Comparison of ENCODE assay signal across 9 mouse cellular contexts in the genomic region with DNA sequence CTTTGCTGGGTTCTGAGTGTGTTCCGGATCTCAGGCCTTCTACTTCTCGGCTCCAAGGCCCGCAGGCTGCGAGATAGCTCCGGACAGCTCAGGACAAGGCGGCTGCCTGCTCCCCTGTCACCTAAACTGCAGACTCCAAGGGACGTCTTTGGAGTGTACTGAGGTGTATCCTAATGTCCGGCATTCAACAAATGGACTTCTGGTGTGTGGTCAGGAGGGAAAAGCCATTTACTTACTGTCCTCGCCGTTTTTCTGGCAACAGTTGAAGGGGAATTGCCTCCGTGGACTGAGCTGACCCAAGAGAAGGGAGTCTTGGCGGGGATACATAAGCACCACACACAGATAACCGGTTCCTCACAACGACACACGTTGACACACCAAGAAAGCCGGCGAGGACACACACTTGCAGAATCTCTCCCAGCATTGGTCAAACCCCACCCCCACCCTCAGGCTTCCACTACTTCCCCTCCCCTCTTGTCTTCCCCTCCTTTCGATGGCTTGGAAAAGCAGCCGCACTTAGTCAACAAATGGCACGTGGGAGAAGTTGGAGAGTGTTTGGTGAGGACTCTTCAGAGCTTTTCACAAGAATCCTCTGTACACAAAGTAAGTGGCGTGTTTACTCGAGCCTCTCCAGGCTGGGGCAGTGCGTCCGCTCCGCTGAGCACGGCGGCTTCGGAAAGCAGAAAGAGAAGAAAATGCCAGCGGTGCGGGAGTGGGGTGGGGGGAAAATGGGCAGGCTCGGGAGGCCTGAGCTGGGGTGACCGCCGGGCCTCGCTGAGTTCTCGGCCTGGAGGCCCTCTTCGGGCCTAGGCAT. TPM values are rescaled to one million over a fixed set of nuclear protein-coding genes. Genes with fewer than 3 reads are reported as not detected.
DNase-seq lines count a peak whose midpoint lies in the region; ATAC-seq and TF ChIP-seq lines count a peak whose summit lies in the region.
"Had no signal": no experiment of that assay in that cellular context is flagged by ENCODE, and none has a peak within 500 bp of the region (broad histone marks: within the 10 kb centered on the region; RNA-seq: fewer than 3 reads in every experiment).

No protein-coding gene starts in this region.

- no peaks in the 10 kb centered on the region for H3K36me3 ChIP-seq in ES-Bruce4 (ENCODE audit: control insufficient read depth, insufficient read depth, low read length, poor library complexity, severe bottlenecking)
- no peaks in the 10 kb centered on the region for H3K36me3 ChIP-seq in heart, embryonic 14.5 days (ENCODE audit: control insufficient read depth, insufficient read depth, low read length)

- intact Hi-C loops in left cerebral cortex, postnatal 4 days (cut with DNase I), result loop anchor here (10.0 kb wide), 1 partner anchor 231 kb away; the partner anchor contains the start of genes Elp4 and Immp1l

- H3K4me3 ChIP-seq in ES-Bruce4 (ENCODE audit: low read depth, low read length), result peak overlapping the region; percentile 51
- peak overlapping the region; percentile 52 for H3K4me3 ChIP-seq in bone marrow macrophage, adult 2 months (ENCODE audit: insufficient read depth, low read length)
- peak overlapping the region; percentile 31 to 44 for H3K4me3 ChIP-seq in heart, embryonic 14.5 days (ENCODE audit: control insufficient read depth in 1 of 2, insufficient read depth in 1 of 2, low read depth in 1 of 2, low read length in 2 of 2)
- H3K4me3 ChIP-seq: myocyte had no signal

- no peak for TF ChIP-seq POLR2A in ES-Bruce4 (IDR thresholded peaks at IDR 0.05; ENCODE audit: insufficient read depth, low read length)
- no peak for TF ChIP-seq POLR2A in bone marrow macrophage, adult 2 months (IDR thresholded peaks at IDR 0.05; ENCODE audit: borderline replicate concordance, low read depth, low read length)

- peak overlapping the region; percentile 35 for H3K9ac ChIP-seq in ES-Bruce4 (ENCODE audit: low read depth, poor library complexity, severe bottlenecking)
- no peak overlapping the region for H3K9ac ChIP-seq in heart, embryonic 14.5 days (ENCODE audit: low read length)

- H3K9me3 ChIP-seq in ES-Bruce4 (replicated peaks; ENCODE audit: control insufficient read depth, insufficient read depth, low read length, poor library complexity, severe bottlenecking), result no peaks in the 10 kb centered on the region
- H3K9me3 ChIP-seq in heart, embryonic 14.5 days (ENCODE audit: control insufficient read depth, low read length), result no peaks in the 10 kb centered on the region

- no peak overlapping the region for H3K27ac ChIP-seq in ES-Bruce4 (ENCODE audit: insufficient read depth, low read length)
- no peak overlapping the region for H3K27ac ChIP-seq in bone marrow macrophage, adult 2 months (ENCODE audit: insufficient read depth, low read depth, low read length)
- H3K27ac ChIP-seq in heart, embryonic 14.5 days (replicated peaks in 1 of 2; ENCODE audit: control insufficient read depth in 1 of 2, insufficient read depth in 1 of 2, low read depth in 2 of 2, low read length in 2 of 2), result no peak overlapping the region

- no peak for TF ChIP-seq EP300 in ES-Bruce4 (IDR thresholded peaks at IDR 0.05; ENCODE audit: insufficient read depth, low read depth, low read length)

- TF ChIP-seq CTCF in ES-Bruce4 (IDR thresholded peaks at IDR 0.05; ENCODE audit: low read depth, low read length), result no peak
- no peak for TF ChIP-seq CTCF in bone marrow macrophage, adult 2 months (IDR thresholded peaks at IDR 0.05; ENCODE audit: low read depth, low read length)

- ATAC-seq in heart, embryonic 14.5 days (ENCODE audit: insufficient number of reproducible peaks, insufficient read depth, low FRiP score, low read depth), result no peak

- DNase-seq in lung, adult 18-20 months, result peak; percentile 73 to 80
- peak; percentile 88 for DNase-seq in retina, postnatal 1 day
- no peak for DNase-seq in spleen, postnatal 10 days (ENCODE audit: low spot score in 2 of 2)
- no peak for DNase-seq in T-cell, adult 2 months (ENCODE audit: low spot score)
- no peak for DNase-seq in left cerebral cortex, postnatal 4 days

- peaks cover 3% of the 10 kb centered on the region for H3K4me1 ChIP-seq in ES-Bruce4 (ENCODE audit: control insufficient read depth, insufficient read depth, low read length)
- H3K4me1 ChIP-seq in bone marrow macrophage, adult 2 months (ENCODE audit: control insufficient read depth, insufficient read depth, low read length), result peaks cover 17% of the 10 kb centered on the region
- peaks cover 17 to 30% of the 10 kb centered on the region in 2 experiments; a peak in 3 of 4 replicates for H3K4me1 ChIP-seq in heart, embryonic 14.5 days (ENCODE audit: control insufficient read depth in 2 of 2, insufficient read depth in 2 of 2, low read length in 2 of 2)

- H3K27me3 ChIP-seq in ES-Bruce4 (ENCODE audit: control insufficient read depth, insufficient read depth, low read length, poor library complexity, severe bottlenecking), result peaks cover 43% of the 10 kb centered on the region
- H3K27me3 ChIP-seq in heart, embryonic 14.5 days (ENCODE audit: control insufficient read depth, insufficient read depth, low read length), result peaks cover 94% of the 10 kb centered on the region

- H3K4me2 ChIP-seq in heart, embryonic 14.5 days (ENCODE audit: low read length), result peak overlapping the region; percentile 70

- 2% methylated on average over 36 of the region's 36 CpGs for WGBS in heart, embryonic 14.5 days

RNA-seq across cellular contexts. Expression of gene Pax6, which starts 5.6 kb away (rescaled TPM):
- 1.6 and 2.5 TPM in 2 replicates for polyA plus RNA-seq in ES-Bruce4 (2011; ENCODE audit: insufficient read depth, insufficient read length, low read depth, missing spikeins)
- polyA plus RNA-seq in bone marrow macrophage, adult 2 months (2012; ENCODE audit: insufficient read depth, insufficient read length, missing spikeins), result not detected in 2 replicates
- 0.12 and 0.23 TPM in 2 replicates for polyA plus RNA-seq in heart, embryonic 14.5 days (2014; fragmentation: Nextera tagmentation; extraction: Ambion mirVana)
- 10 to 100 TPM; 11.5 to 13.9 TPM for total RNA-seq in left cerebral cortex, postnatal 4 days (2021)

Comparison
In these comparisons a context has a peak if more than half of its experiments do, and no peak if none do; other contexts are left out.
1. DNase-seq: peak in lung, adult 18-20 months (2 of 2) and retina, postnatal 1 day (single experiment); none in spleen, postnatal 10 days (0 of 2), T-cell, adult 2 months (single experiment) and left cerebral cortex, postnatal 4 days (single experiment).
2. Peak in every context shown above with its lines, with median percentiles within 50 percentile points of each other: H3K4me3 ChIP-seq.